Mouse (Mus musculus) heart, adult 2 months (tissue): ENCODE measurements around the gene 2410015M20Rik.

Experiments
- CTCF ChIP-seq: fragments of 200-600 bp; IDR thresholded peaks from 2 replicates; pipeline ENCODE4 v1.8.1; 2022; ENCODE audit warnings: antibody characterized with exemption, mild to moderate bottlenecking, moderate library complexity
- EP300 ChIP-seq: fragments of 200-500 bp; IDR thresholded peaks from 2 replicates; pipeline ENCODE4 v1.6.1; 2011; ENCODE audit warnings: low read depth, low read length, control low read depth; ENCODE audit not compliant: insufficient read depth
- POLR2A ChIP-seq: fragments of 200-500 bp; IDR thresholded peaks from 2 replicates; pipeline ENCODE4 v1.6.1; 2011; ENCODE audit warnings: mild to moderate bottlenecking, low read depth, low read length, control low read depth; ENCODE audit not compliant: insufficient read depth

DNA sequence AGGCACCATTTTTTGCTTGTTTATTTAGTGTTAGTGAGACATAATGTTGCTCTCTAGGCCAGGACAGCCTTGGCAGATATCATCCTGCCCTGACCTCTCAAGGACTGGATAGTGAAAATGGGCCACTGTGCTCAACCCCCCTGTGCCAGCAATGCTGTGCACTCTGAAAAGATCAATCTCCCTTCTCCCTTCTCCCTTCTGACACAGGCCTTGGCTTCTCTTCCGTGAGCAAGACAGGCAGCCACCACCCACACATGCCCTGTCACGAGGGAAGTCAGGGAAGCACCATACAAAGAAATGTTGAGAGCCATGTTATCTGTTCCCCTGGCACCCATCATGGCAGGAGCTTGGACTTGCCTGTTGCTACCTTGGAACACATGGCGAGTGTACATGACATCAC, 45.7 kb upstream of the 2410015M20Rik start:
- TF ChIP-seq CTCF: no peak
- no peak for TF ChIP-seq EP300
- TF ChIP-seq POLR2A: no peak
